In genomic region chr4:120725516-120726090, GRCm38 (mm10) we compare ENCODE assay signal across 15 mouse cellular contexts. TPM values are rescaled to one million over a fixed set of nuclear protein-coding genes. Genes with fewer than 3 reads are reported as not detected.
DNase-seq lines count a peak whose midpoint lies in the region; ATAC-seq and TF ChIP-seq lines count a peak whose summit lies in the region.
"Had no signal": no experiment of that assay in that cellular context is flagged by ENCODE, and none has a peak within 500 bp of the region (broad histone marks: within the 10 kb centered on the region; RNA-seq: fewer than 3 reads in every experiment).

No protein-coding gene starts in this region.

- peaks cover 4% of the 10 kb centered on the region for H3K4me1 ChIP-seq in heart, adult 2 months (ENCODE audit: control insufficient read depth, insufficient read depth, low read length)
- peaks cover 49% of the 10 kb centered on the region for H3K4me1 ChIP-seq in embryonic facial prominence, embryonic 10.5 days
- H3K4me1 ChIP-seq in stomach, embryonic 16.5 days (ENCODE audit: control insufficient read depth, insufficient read depth, low read length): peaks cover 6% of the 10 kb centered on the region
- 0 out of 2 replicates have a peak, but pooled peaks cover under 1% of the 10 kb centered on the region for H3K4me1 ChIP-seq in thymus, adult 2 months (replicated peaks; ENCODE audit: control insufficient read depth, insufficient read depth, low read length)
- H3K4me1 ChIP-seq: midbrain, embryonic 13.5 days had no signal

- TF ChIP-seq POLR2A in heart, adult 2 months (IDR thresholded peaks at IDR 0.05; ENCODE audit: insufficient read depth, low read depth, low read length): no peak
- no peak for TF ChIP-seq POLR2A in thymus, adult 2 months (IDR thresholded peaks at IDR 0.05; ENCODE audit: control insufficient read depth, extremely low read depth, insufficient read depth, low read length, poor library complexity)

- no peak for ATAC-seq in stomach, embryonic 16.5 days (ENCODE audit: insufficient read depth, low FRiP score)
- ATAC-seq: forebrain, postnatal 0 days; midbrain, embryonic 13.5 days had no signal

- H3K27ac ChIP-seq in heart, adult 2 months: peak overlapping the region; percentile 17; the same call in 1 of the 2 replicates
- no peak overlapping the region; the same call in 1 of the 2 replicates for H3K27ac ChIP-seq in embryonic facial prominence, embryonic 10.5 days (replicated peaks)
- H3K27ac ChIP-seq in stomach, embryonic 16.5 days (ENCODE audit: low read length): peak overlapping the region; percentile 36; the same call in 1 of the 2 replicates
- H3K27ac ChIP-seq in thymus, adult 2 months (ENCODE audit: control insufficient read depth, insufficient read depth, low read length): no peak overlapping the region
- H3K27ac ChIP-seq: left cerebral cortex, adult 2 months; midbrain, embryonic 13.5 days had no signal

- no peaks in the 10 kb centered on the region for H3K27me3 ChIP-seq in heart, adult 2 months (ENCODE audit: control insufficient read depth, insufficient read depth, low read length)
- peaks cover 12% of the 10 kb centered on the region; the same call in 1 of the 2 replicates for H3K27me3 ChIP-seq in embryonic facial prominence, embryonic 10.5 days (replicated peaks; ENCODE audit: low read depth, poor library complexity, severe bottlenecking)
- H3K27me3 ChIP-seq in stomach, embryonic 16.5 days (ENCODE audit: control insufficient read depth, insufficient read depth, low read length): 0 out of 2 replicates have a peak, but pooled peaks cover 2% of the 10 kb centered on the region
- H3K27me3 ChIP-seq in thymus, adult 2 months (ENCODE audit: control insufficient read depth, insufficient read depth, low read length): no peaks in the 10 kb centered on the region

- no peak for DNase-seq in heart, adult 2 months
- no peak for DNase-seq in heart, postnatal 25 days (ENCODE audit: low spot score)
- DNase-seq in ovary, postnatal 36 days (ENCODE audit: low spot score): peak; percentile 44
- no peak for DNase-seq in ovary, adult 18-20 months (ENCODE audit: low spot score)
- DNase-seq in embryonic facial prominence, embryonic 10.5 days (ENCODE audit: low spot score): peak; percentile 34
- no peak for DNase-seq in thymus, adult 2 months
- no peak for DNase-seq in right cerebral cortex, postnatal 25 days
- DNase-seq: cerebellum, postnatal 36 days; forebrain, postnatal 0 days; kidney, adult 18-20 months; right cerebral cortex, adult 18-20 months had no signal

- H3K4me3 ChIP-seq in heart, adult 2 months: no peak overlapping the region
- no peak overlapping the region for H3K4me3 ChIP-seq in embryonic facial prominence, embryonic 10.5 days
- no peak overlapping the region for H3K4me3 ChIP-seq in stomach, embryonic 16.5 days (replicated peaks; ENCODE audit: low read length)
- no peak overlapping the region for H3K4me3 ChIP-seq in thymus, adult 2 months (ENCODE audit: control insufficient read depth, insufficient read depth, low read length)
- H3K4me3 ChIP-seq: left cerebral cortex, adult 2 months; midbrain, embryonic 13.5 days had no signal

- no peaks in the 10 kb centered on the region for H3K36me3 ChIP-seq in heart, adult 2 months (ENCODE audit: control insufficient read depth, insufficient read depth, low read length)
- no peaks in the 10 kb centered on the region for H3K36me3 ChIP-seq in embryonic facial prominence, embryonic 10.5 days (replicated peaks)
- no peaks in the 10 kb centered on the region for H3K36me3 ChIP-seq in stomach, embryonic 16.5 days (ENCODE audit: control insufficient read depth, insufficient read depth, low read length)
- no peaks in the 10 kb centered on the region for H3K36me3 ChIP-seq in thymus, adult 2 months (ENCODE audit: control insufficient read depth, insufficient read depth, low read length)
- H3K36me3 ChIP-seq: midbrain, embryonic 13.5 days had no signal

- 44% methylated on average over 5 of the region's 5 CpGs for WGBS in heart, adult 2 months
- WGBS in embryonic facial prominence, embryonic 10.5 days: 17% methylated on average over 5 of the region's 5 CpGs
- 51% methylated on average over 5 of the region's 5 CpGs for WGBS in stomach, embryonic 16.5 days
- WGBS in thymus, adult 2 months: 76% methylated on average over 5 of the region's 5 CpGs

- intact Hi-C loops in heart, adult 2 months (cut with DNase I): no loop called here
- intact Hi-C loops in heart, postnatal 25 days (cut with DNase I): no loop called here

- H3K4me2 ChIP-seq in stomach, embryonic 16.5 days (ENCODE audit: low read depth, low read length): no peak overlapping the region
- H3K4me2 ChIP-seq: liver, embryonic 11.5 days; midbrain, embryonic 13.5 days had no signal

- no peak for TF ChIP-seq EP300 in heart, adult 2 months (IDR thresholded peaks at IDR 0.05; ENCODE audit: insufficient read depth, low read depth, low read length)

- H3K9ac ChIP-seq in heart, adult 2 months (ENCODE audit: low read depth, low read length): no peak overlapping the region
- no peak overlapping the region for H3K9ac ChIP-seq in stomach, embryonic 16.5 days (ENCODE audit: low read length)
- H3K9ac ChIP-seq: forebrain, postnatal 0 days; midbrain, embryonic 13.5 days had no signal

- no peaks in the 10 kb centered on the region for H3K79me2 ChIP-seq in heart, adult 2 months (replicated peaks; ENCODE audit: control insufficient read depth, insufficient read depth, low read length)

- TF ChIP-seq CTCF in heart, adult 2 months (IDR thresholded peaks at IDR 0.05): no peak
- no peak for TF ChIP-seq CTCF in thymus, adult 2 months (IDR thresholded peaks at IDR 0.05; ENCODE audit: borderline replicate concordance, control insufficient read depth, extremely low read depth, insufficient read depth, low read length, poor library complexity)

- H3K9me3 ChIP-seq in embryonic facial prominence, embryonic 10.5 days: no peaks in the 10 kb centered on the region
- no peaks in the 10 kb centered on the region for H3K9me3 ChIP-seq in stomach, embryonic 16.5 days (replicated peaks; ENCODE audit: control insufficient read depth, low read length)
- H3K9me3 ChIP-seq: midbrain, embryonic 13.5 days had no signal

RNA-seq across cellular contexts. Expression of gene Kcnq4, which starts 22.8 kb away (rescaled TPM):
- total RNA-seq in heart, adult 2 months (2021): 1 to 10 TPM; 1.6 to 1.9 TPM
- 6.9 TPM in 2 replicates for polyA plus RNA-seq in heart, adult 2 months (2012; rRNA removed)
- 1 to 10 TPM; 1.8 to 2.2 TPM for total RNA-seq in heart, postnatal 25 days (2021)
- polyA plus RNA-seq in embryonic facial prominence, embryonic 10.5 days (2016; fragmentation: Nextera tagmentation; extraction: Ambion mirVana): 4.2 and 5.6 TPM in 2 replicates
- 3.3 and 4.1 TPM in 2 replicates for polyA plus RNA-seq in stomach, embryonic 16.5 days (2015; fragmentation: Nextera tagmentation; extraction: Ambion mirVana)
- polyA plus RNA-seq in thymus, adult 2 months (2012; rRNA removed): 1.1 and 2.0 TPM in 2 replicates

RNA-seq across cellular contexts. Expression of gene Cited4, which starts 59.2 kb away (rescaled TPM):
- total RNA-seq in heart, adult 2 months (2021): 10 to 100 TPM; 31.6 to 52.2 TPM
- 39.9 and 51.2 TPM in 2 replicates for polyA plus RNA-seq in heart, adult 2 months (2012; rRNA removed)
- total RNA-seq in heart, postnatal 25 days (2021): 10 to 100 TPM; 46.4 to 61.3 TPM
- polyA plus RNA-seq in embryonic facial prominence, embryonic 10.5 days (2016; fragmentation: Nextera tagmentation; extraction: Ambion mirVana): 9.9 and 10.3 TPM in 2 replicates
- polyA plus RNA-seq in stomach, embryonic 16.5 days (2015; fragmentation: Nextera tagmentation; extraction: Ambion mirVana): 3.0 and 4.0 TPM in 2 replicates
- 6.5 and 9.2 TPM in 2 replicates for polyA plus RNA-seq in thymus, adult 2 months (2012; rRNA removed)

Comparison
In these comparisons a context has a peak if more than half of its experiments do, and no peak if none do; other contexts are left out.
1. DNase-seq: peak in ovary, postnatal 36 days (single experiment) and embryonic facial prominence, embryonic 10.5 days (single experiment); none in heart, adult 2 months (0 of 2), heart, postnatal 25 days (single experiment), ovary, adult 18-20 months (single experiment), thymus, adult 2 months (single experiment) and right cerebral cortex, postnatal 25 days (single experiment).
2. H3K27ac ChIP-seq: peak in heart, adult 2 months (single experiment) and stomach, embryonic 16.5 days (single experiment); none in embryonic facial prominence, embryonic 10.5 days (single experiment) and thymus, adult 2 months (single experiment).